Mouse (Mus musculus) layer of hippocampus, adult 18-20 months (tissue): ENCODE data around the gene Pola1. TPM values are rescaled to one million over a fixed set of nuclear protein-coding genes. Genes with fewer than 3 reads are reported as not detected.
A peak's percentile ranks its signal among the peaks of the same experiment; 100 is the strongest.
"Not testable (repeated sequence)": the region's sequence is repeated elsewhere in the genome, so short reads cannot be mapped to it uniquely, and the experiment has no call there.

Source experiments
- DNase-seq, 2 experiments: peaks; one replicate each; pipeline ENCODE4 v3.0.0; 2022; ENCODE audit warnings: low spot score in 2 of 2
- total RNA-seq, 2 experiments: library from RNA; stranded (reverse); gene quantifications; 2 replicates each; pipeline ENCODE4 v1.2.3; 2021

The Pola1 gene
- total RNA-seq, 2 experiments from 2014 or later = 6.8 to 10.1 TPM

GRCm38 (mm10) chrX:93465711-93466110 lies 166.2 kb downstream of the Pola1 start:
- DNase-seq = peak in 1 of 2 experiments; percentile 23

GRCm38 (mm10) chrX:93429738-93430260 lies 202.2 kb downstream of the Pola1 start:
- DNase-seq = no peak

- peak in 1 of 2 experiments; percentile 11 for DNase-seq
Measured at GRCm38 (mm10) chrX:93428956-93429737, 202.8 kb downstream of the Pola1 start.

- DNase-seq = not testable (repeated sequence)
Measured at GRCm38 (mm10) chrX:93400871-93401270, 231.1 kb downstream of the Pola1 start.

GRCm38 (mm10) chrX:93397089-93397488 lies 234.9 kb downstream of the Pola1 start:
- no peak for DNase-seq

GRCm38 (mm10) chrX:93377285-93377972 lies 254.5 kb downstream of the Pola1 start:
- no peak for DNase-seq

GRCm38 (mm10) chrX:93373503-93373902 lies 258.5 kb downstream of the Pola1 start:
- no peak for DNase-seq

- no peak for DNase-seq
Measured at GRCm38 (mm10) chrX:93369708-93370107, 262.2 kb downstream of the Pola1 start.

GRCm38 (mm10) chrX:93368211-93368610 lies 263.7 kb downstream of the Pola1 start:
- no peak for DNase-seq

GRCm38 (mm10) chrX:93321336-93321735 lies 310.6 kb downstream of the Pola1 start:
- no peak for DNase-seq

GRCm38 (mm10) chrX:93319979-93320378 lies 312.0 kb downstream of the Pola1 start:
- DNase-seq = no peak

- DNase-seq = no peak
Measured at GRCm38 (mm10) chrX:93317577-93317976, 314.4 kb downstream of the Pola1 start.

GRCm38 (mm10) chrX:93305780-93306179 lies 326.2 kb downstream of the Pola1 start:
- DNase-seq = no peak

- no peak for DNase-seq
Measured at GRCm38 (mm10) chrX:93301798-93302197, 330.2 kb downstream of the Pola1 start.

- DNase-seq = no peak
Measured at GRCm38 (mm10) chrX:93300183-93300815, 331.7 kb downstream of the Pola1 start.

GRCm38 (mm10) chrX:93299771-93300170 lies 332.2 kb downstream of the Pola1 start:
- no peak for DNase-seq

- no peak for DNase-seq
Measured at GRCm38 (mm10) chrX:93299046-93299626, 332.8 kb downstream of the Pola1 start.

- no peak for DNase-seq
Measured at GRCm38 (mm10) chrX:93297001-93297441, 334.9 kb downstream of the Pola1 start.

- DNase-seq = no peak
Measured at GRCm38 (mm10) chrX:93295819-93296218, 336.1 kb downstream of the Pola1 start.

- DNase-seq = no peak
Measured at GRCm38 (mm10) chrX:93294736-93295490, 337.0 kb downstream of the Pola1 start.

GRCm38 (mm10) chrX:93292031-93292430 lies 339.9 kb downstream of the Pola1 start:
- DNase-seq = no peak
